Mouse (Mus musculus) right cerebral cortex, postnatal 14 days (tissue): ENCODE results near the gene Vamp9.

ENCODE experiments used
- DNase-seq: peaks from one replicate; pipeline ENCODE4 v3.0.0; 2022

The Vamp9 gene

DNA sequence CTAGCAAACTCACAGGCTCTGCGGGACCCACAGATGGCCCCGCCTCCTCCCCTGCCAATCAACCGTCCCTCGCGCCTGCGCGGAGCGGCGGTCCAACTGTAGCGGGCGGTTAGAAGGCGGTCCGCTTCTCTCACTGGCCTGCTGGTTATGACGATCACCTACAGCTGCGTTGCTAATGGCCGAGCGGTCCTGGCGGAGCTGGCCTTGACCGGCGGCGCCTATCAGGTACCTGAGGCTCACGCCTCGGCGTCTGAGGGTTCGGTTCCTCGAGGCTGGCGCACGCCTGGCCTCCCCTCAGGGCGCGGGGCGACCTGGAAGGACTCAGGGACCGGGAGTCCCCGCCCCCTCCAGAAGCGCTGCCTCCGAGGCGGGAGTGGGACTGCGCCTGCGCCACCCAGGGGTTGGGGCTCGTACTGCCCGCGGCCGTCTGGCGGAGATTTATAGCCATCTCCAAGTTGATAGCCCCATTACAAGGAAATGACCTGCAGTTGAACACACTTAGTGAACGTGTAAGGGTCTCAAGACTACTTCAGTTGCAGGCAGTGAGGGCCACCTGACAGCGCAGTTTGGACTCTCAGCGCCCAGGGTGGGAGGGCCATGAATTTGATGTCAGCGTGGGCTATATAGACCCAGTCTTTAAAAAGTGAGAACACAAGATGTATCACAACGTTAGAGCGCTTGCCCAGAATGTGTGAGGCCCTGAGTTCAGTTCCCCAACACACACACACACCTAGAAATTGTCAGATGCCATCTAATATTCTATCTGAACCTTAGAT is at the start of gene Vamp9:
Gene Vamp9, plus strand, starts transcription at position 74 of the 776 bp plus-strand sequence.
- peak; percentile 95 for DNase-seq

DNA sequence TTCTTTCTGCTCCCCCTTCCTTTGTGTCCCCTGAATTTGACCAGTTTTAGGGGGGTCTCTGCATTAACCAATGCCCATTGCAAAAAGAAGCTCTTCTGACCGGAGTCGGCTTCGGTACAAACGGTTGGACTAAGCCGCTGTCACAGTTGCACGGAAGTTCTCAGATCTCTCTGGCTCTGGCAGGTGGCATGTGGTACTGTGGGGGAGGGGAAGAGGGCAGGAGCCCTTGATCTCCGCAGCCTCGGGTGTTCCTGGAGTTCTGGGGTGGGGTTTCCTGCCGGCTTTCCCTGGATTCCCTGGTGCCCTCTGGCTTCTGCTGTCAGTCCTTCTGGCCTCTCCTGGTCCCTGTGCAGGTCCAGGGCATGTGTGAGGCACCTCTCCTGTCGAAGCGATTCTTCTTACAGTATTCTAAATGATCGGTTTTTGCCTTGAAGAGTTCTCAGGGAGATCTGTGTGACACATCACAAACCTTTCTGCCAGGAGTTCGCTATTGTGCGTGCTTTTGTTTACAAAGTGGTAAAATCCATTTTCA is 48.9 kb upstream of the Vamp9 start:
- no peak for DNase-seq

DNA sequence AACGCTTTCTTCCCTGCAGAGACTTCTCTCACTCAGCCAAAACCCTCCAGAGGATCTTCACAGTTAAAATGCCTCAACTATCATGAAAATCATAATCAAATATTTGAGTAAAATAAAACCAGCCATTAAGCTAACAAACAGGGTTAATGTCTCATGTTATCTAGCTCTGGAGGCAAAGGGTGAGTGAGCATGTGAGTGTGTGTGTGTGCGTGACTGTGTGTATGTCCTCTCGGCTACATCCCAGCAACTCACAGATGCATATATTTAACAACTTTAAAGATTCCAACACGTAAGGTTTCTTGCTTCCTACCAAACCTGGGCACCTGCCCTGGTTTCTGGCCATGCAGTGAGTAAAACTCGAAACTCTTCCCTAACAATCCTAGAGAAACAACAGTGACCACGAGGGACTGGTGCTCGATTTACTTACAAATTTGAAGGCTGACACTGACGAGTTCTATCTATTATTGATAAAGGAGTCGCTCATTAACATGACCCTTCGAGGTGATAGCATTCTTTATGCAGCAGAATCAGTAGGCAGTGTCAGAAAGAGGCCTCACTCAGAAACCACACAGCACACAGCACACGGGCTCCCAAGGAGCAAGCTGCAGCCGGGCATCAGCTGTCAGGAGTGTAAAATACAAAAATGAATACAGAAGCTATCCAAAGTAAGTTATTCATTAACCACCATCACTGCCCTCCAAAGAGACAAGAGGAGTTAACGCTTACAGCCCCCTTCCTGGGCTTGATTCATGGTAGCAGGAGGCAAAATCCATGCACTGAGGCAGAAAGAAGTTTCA is 46.2 kb upstream of the Vamp9 start:
- DNase-seq, result no peak

DNA sequence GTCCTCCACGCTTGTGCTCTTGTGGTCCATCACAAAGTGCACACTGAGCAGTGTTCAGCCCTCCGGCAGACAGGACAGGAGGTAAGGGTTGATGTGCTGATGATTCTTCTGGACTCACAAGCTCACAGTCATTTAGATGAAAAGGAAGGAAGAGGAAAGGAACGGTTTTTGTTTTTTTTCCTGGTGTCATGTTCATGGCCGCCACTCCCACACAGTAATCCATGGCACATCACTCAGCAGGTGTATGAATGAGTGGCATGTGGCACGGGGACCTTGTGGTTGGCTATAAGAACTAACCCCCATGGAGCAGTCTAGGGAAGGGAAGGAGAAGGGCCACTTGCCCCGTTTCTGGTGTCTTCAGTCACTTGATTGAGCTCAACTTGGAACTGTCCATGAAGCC is 44.2 kb upstream of the Vamp9 start:
- no peak for DNase-seq

DNA sequence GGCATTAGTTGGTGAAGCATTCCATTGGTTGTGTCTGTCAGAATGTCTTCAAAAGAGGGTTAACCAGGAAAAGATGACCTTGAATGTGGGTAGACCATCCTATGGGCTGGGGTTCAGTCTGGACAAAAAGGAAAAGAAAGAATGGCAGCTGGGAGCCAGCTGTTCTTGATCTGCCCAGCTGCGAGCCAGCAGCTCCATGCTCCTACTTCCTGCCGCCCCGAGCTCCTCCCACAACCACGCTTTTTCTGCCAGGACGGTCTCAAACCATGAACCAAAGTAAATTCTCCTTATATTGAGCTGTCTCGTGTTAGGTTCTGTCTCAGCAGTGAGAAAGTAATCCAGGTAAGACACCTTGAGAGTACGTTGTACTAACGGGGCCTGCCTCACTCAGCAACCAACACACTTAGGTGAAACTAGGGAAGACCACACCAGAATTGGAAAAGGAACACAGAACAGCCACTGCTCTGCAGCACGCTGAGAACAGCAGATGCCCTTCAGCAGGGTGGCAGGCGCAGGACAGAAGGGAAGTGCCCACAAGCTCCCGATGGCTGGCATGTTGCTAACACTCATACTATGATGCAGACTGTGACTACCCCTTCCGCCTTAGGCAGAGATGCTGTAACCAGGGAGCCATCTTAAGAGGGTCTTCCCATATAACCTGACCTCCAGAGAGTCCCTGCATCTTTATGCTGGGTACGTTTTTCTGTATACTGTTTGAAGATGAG is 42.2 kb upstream of the Vamp9 start:
- DNase-seq, result no peak

DNA sequence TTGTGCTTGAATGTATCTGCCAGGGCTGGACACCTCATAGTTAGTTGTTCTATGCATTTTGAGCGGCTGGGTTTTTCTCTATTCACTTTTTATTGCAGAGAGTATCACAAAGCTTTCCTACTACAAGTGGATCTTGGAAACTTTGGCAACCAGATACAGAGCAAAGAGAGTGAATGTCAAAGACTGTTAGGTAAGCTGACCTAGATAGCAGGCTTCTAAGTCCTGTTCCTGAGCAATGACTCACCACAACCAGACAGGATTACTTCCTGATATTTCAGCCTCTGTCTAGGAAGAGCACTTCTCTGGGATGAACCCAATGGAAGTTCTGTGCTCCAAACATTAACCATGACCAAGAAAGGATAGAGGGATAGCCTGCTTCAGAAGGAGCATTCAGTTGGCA is 40.3 kb upstream of the Vamp9 start:
- no peak for DNase-seq

DNA sequence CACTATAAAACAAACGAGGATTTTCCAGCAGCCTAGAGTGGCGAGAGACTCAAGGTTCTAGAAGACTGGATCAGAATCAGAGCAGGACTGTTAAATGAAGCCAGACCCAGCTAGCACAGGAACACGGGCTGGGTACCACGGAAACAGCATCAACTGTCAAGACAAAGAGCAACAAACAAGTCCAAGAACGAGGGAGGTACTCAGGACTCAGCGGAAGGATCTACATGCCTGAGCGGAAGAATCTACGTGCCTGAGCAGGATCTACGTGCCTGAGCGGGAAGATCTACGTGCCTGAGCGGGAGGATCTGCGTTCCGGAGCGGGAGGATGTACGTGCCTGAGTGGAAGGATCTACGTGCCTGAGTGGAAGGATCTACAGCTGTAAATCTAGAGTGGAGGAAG is 37.8 kb upstream of the Vamp9 start:
- DNase-seq, result no peak

DNA sequence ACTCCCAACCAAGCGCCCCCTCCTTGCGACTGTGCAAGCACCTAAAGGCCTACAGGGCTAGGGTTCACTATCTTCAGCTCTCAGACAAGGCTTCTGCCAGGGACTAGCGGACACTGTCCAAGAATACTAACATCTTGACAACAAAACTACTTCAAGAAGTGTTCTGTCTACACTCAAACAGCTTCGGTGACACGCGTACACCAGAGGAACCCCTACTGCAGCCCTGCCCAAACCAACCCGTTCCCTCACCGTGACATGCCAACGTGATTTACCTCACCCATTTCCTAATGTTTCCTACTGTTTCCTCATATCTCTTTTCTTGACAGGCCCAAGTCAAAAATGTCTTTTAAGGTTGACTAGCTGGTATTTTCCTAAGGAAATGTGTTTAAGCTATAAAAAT is 37.1 kb upstream of the Vamp9 start:
- DNase-seq, result no peak

DNA sequence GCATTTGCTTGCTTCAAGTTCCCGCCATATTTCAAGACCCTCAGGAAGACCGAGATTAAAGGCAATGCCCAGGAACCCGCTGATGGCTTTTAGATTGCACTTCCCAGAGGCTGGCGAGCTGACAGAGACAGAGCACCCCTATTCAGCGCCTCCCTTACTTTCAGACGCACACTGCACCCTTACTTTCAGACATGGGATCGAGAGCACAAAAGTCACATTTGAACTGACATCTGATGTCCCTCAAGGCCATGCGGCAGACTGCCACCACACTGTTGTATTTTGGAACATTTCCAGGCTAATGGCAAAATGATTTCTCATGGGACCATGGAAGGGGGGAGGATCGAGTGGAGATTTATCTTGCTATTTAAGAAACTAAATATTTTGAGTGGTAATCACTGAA is 28.5 kb upstream of the Vamp9 start:
- no peak for DNase-seq

DNA sequence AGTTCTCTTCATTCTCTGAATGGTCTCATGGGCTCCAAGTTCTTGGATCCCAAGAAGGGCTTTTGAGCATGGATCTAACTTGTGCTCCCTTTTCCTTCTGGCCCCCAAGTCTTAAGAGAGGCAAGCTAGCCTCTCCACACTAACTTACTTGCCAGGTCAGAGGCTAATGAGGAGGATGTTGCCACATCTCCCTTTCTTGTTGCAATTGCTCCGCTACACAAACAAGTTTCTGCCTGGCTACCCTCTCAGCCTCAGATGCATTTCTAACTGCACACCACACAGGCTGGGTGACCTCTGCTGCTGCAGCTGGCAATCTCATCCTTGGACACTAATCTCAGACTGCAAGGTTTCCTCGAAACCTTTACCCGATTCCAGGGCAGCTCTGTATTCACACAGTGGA is 23.6 kb upstream of the Vamp9 start:
- no peak for DNase-seq

DNA sequence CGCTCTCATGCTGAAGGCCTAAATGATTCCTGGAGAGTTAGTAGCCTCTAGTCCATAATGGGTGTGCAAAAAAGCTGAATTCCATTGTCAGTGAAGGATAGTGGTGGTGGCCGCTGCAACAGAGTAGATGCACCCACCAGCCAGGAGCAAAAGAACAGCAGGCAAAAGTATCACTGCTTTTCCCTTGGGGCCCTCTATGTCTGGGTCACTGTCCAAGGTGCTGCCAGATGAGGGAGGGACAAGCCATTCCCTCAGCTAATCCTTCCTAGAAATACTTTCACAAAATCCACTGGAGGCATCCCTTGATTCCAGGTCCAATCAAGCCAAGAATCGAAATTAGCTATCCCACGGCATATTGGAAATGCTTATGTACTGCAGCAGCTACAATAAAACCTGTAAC is 22.0 kb upstream of the Vamp9 start:
- no peak for DNase-seq

DNA sequence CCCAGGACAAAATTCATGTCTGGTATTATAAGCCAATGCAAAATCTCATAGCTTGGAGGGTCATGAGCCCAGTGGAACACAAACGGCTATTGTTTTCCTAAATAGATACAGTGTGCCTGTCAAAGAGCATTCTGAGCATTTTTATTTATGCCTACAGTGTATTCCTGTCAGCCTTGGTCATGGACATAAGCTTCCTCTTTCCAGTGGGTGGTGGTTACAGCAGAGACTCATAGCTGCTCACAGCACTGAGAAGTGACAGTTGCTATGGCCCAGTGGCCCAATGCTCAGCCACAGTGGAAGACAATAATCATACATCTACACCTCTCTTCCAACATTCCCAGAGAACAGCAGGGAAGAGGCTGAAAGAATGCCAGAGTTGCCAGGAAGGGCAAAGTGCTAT is 18.9 kb upstream of the Vamp9 start:
- DNase-seq, result no peak

DNA sequence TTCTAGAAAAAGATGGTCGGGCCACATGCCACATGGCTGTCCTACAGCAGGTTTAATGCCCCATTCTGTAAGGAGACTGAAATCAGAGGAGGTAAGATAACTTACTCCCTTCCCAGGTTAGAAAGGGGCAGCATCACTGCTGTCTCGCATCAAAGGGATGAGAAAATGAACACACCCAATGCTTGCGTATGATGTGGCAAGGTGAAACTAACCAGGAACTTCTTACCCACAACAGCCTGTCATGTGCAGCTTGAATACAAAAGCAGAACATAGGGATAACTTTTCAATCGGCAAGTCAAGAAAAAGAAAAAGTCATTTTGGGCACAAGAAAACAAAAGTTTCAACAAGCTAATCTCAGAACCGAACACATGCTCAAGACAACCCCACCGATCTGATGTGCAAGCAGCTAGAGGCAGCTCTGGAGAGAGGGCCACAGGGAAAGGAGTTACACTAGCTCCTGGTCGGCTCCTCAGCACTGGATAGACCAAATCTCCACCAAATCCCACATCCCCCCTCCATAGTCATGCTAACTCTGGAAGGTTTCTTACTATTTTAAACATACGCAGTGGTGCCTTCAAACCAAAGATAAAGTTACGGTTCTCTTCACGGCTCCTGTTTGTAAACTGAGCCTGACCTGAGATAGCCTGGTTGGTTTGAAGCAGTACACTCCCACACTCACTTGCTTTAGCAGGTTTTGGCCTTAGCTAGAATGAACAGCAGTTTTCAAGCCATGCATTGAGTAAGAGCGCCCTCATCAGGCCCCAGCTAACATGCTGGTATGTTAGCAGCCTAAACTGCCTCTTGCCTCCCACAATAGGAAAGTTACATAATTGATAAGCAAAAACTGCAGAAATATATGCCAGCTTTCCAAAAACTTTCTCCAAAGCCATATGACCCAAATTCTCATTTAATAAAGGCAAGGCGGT is 14.3 kb upstream of the Vamp9 start:
- DNase-seq, result peak; percentile 81

DNA sequence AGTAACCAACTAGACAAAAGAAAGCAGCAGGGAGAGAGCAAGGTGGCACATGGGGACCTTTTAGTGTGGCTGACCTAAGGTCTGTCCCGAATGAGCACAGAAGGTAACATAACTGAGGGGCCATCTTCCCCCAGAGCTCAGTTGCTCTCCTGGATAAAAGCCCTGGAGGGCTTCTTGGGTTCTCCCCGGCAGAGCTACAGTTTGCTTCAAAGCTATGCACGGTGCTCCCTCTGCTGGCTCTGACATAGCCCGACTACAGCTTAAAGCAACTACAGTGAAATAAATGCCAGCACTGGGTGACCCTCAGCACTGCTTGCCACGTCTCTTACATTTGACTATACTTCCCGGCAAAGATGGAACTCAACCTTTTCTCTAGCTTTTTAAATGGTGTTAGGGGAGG is 6.0 kb upstream of the Vamp9 start:
- DNase-seq, result peak; percentile 78

DNA sequence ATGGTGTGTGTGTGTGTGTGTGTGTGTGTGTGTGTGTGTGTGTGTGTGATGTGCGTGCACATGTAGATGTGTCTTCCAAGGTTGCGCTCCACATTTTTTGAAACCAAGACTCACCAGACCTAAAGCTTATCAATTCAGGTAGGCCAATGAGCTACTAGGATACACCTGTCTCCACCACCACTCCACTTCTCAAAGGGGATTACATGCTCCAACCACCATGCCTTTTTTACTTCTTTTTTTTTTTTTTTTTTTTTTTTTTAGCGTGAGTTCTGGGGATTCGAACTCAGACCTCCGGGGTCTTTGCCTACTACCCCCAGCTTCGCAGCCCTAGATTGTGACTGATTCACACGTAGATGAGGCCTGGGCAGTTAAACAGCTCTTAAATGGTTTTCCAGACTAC is 323 bp upstream of the Vamp9 start:
- no peak for DNase-seq

DNA sequence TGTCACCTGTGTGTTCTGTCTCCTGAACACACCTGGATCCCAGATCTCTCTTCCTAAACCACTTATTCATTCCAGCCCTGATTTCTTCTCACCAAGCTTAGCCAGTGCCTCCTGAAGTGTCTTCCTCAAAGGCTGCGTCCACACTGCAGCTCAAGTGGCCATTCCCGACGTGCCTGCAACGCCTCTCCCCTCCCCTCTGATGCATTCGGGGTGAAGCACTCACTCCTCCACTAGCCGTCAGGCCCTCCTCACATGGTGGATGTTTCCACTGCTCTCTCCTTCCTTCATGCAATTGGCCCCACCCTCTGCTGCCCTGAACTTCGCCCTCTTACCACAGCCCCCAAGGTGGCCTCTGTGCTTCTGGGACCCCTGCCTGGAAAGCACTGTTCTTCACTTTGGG is 9.4 kb downstream of the Vamp9 start:
- no peak for DNase-seq

DNA sequence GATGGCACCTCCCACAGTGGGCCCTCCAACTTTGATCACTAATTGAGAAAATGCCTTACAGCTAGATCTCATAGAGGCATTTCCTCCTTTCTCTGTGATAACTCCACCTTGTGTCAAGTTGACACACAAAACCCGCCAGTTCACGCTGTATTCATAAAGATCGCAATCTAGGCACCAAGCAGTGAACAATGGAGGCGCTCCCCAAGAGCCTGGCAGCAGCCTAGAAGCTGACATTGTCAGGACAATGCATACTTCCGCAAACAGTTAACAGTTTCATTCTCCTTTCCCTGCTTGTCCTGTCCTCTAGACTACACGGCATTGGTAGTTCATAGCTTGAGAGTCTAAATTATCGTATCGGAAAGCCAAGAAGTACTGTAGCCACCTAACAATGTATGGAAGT is 16.0 kb downstream of the Vamp9 start:
- no peak for DNase-seq

DNA sequence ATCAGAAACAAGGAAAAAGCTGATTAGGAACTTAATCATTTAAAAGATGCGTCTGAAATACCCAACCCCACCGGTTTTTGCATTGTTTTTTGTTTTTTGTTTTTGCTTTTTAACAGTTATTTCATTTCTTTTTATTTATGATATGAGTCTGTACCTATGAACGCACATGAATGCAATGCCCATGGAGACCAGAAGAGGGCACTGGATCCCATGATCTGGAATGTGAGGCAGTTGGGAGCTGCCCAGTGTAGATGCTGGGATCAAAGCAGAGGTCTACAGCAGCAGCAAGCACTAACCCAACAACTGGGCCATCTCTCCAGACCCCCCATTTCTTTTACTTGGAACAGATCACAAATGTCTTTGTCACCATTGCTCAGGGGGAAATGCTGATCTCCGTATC is 21.9 kb downstream of the Vamp9 start:
- no peak for DNase-seq

DNA sequence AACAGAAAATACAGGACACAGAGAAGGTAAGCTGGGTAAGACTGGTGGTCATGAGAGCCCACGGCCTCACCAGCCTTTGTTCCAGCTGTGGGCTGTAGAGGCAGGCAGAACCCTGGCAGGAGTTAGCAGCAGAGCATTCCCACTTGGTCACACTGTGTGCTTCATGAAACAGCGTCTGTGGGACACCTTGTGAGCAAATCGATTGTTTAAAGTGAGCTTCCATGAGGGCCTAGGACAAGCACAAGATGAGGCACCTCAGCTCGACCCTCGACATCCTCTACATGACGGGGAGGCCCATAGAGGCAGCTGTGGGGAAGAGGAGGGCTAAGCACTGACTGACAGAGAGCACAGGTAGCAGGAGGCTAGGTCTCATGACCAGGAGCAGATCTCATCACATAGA is 25.9 kb downstream of the Vamp9 start:
- DNase-seq, result no peak

DNA sequence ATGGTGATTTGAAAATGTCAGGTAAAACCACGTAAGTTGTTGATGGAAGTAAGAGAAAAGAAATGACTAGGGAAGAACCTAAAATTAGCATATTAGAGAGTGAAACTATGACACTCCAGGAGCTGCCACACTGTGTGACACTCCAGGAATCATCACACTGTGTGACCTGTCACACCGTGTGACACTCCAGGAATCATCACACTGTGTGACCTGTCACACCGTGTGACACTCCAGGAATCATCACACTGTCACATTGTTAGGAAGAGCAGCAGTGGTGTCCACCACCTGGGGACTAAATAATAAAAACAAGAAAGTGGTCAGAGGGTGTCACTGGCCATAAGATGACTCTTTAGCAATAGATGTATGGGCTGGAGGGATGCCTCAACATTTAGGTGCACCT is 33.4 kb downstream of the Vamp9 start:
- DNase-seq, result no peak

DNA sequence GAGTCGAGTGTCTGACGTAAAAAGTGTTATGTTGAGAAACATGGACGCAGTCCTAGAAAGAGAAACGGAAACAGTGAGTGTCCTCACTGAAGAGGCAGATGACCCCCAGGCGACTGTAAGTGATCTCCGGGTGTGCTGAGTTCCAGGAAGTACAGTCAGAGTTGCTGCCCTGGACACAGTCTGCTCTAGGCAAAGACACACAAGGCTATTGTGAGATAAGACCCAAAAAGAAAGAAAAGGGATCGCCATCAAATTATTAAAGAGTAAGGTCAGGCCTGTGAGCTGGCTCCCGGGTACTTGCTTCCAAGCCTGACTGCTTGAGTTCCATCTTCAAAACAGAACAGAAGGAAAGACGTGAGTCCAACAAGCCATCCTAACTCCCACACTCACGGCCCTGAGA is 35.2 kb downstream of the Vamp9 start:
- no peak for DNase-seq

DNA sequence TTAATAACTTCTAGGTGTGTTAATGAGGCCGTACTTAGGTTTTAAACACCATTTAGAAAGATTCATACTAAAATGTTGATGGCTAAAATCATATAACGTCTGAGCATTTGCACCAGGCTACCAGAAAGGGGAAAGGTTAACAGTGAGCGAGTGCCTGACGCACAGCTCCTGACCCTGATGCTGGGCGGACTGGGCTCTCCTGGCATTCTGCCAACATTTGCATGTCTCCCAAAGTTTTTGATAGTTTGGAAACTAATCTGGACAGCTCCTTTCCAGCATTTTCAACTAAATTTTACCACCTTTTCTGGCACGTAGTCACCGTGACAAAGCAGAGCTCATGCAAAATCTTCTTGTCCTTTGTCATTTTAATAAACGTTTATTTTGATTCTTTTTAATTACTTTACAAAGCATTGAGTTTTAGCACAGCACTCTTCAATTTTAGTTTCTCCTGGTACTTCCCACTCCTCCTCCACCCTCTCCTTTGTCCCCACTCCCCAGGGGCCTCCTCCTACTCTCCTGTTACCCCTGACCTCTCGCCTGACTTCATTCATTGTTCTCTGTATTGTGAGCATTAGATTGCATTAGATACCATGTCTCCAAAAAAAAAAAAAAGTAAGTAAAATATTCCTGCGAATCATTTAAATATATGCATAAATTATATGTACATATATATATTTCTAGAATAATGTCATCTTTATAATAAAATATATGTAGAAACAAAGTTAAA is 35.9 kb downstream of the Vamp9 start:
- DNase-seq, result no peak
